Mouse (Mus musculus): ENCODE measurements at regions not wholly inside any gene's neighbourhood (a gene's known extent, or its start where the extent isn't known, plus 50 kb on each side); places are given as distances from the start of the nearest gene placed in this dataset.

DNA sequence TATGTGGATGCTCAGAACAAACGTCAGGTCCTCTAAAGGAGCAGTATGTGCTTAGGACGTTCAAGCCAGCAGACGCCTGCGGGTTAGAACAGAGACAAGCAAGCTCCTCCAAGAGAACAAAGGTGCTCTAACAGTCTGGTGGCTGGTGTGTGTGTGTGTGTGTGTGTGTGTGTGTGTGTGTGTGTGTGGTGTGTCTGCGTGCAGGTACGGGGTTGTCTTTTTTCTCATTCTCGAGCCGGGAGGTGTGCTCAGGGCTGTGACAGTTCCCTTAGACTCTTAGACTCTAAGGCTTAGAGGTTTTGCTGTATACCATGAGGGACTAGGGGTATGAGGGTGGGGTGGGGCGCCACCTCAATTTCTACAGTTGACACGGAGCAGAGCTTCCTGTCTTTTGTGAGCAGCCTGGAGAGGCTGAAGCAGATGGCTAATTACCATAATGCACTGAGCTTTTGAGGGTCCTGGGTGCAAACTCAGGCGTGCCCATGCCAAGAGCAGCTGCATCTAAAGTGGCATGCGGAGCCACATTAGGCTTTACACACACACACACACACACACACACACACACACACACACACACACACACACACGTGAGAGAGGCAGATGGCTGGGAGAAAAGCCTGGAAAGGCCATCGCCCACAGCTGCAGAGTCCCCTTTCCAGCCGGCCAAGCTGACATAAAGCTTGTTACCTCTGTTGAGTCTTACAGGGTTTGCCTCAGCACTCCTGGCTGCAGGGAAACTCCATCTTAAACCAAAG, 124.1 kb upstream of the Foxn2 start:
- TF ChIP-seq POLR2A (IDR thresholded peaks at IDR 0.05; ENCODE audit: borderline replicate concordance, extremely low read depth, insufficient read depth, insufficient read length, poor library complexity, severe bottlenecking) = no peak
- peak; percentile 95 for DNase-seq (ENCODE audit: low read depth)

GRCm38 (mm10) chr17:88317311-88317710, 123.2 kb upstream of the Foxn2 start:
- no peak for TF ChIP-seq POLR2A (IDR thresholded peaks at IDR 0.05; ENCODE audit: borderline replicate concordance, extremely low read depth, insufficient read depth, insufficient read length, poor library complexity, severe bottlenecking)
- no peak for TF ChIP-seq CTCF (IDR thresholded peaks at IDR 0.05; ENCODE audit: borderline replicate concordance, extremely low read depth, insufficient read depth, insufficient read length)
- DNase-seq (ENCODE audit: low read depth) = no peak

DNA sequence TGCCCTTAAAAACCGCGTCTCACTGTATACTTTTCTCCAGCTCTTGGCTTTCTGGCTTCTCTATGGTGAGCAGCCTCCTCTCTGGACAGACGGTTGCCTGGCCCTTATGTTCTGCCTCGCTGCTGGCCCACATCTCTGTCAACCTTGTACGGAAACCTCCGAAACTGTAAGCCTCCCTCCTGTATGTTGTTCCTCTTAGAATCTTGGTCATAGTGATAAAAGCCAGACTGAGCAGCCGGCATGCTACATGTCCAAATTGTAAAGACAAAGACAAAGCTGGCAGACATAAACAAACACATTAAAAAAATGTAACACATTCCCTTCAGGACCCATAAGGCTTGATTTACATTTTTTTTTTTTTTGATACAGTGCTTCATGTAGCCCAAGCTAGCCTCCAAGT, 122.7 kb upstream of the Foxn2 start:
- DNase-seq (ENCODE audit: low read depth) = peak; percentile 51
- TF ChIP-seq POLR2A (IDR thresholded peaks at IDR 0.05; ENCODE audit: borderline replicate concordance, extremely low read depth, insufficient read depth, insufficient read length, poor library complexity, severe bottlenecking) (no peak), CTCF (IDR thresholded peaks at IDR 0.05; ENCODE audit: borderline replicate concordance, extremely low read depth, insufficient read depth, insufficient read length) (no peak)

DNA sequence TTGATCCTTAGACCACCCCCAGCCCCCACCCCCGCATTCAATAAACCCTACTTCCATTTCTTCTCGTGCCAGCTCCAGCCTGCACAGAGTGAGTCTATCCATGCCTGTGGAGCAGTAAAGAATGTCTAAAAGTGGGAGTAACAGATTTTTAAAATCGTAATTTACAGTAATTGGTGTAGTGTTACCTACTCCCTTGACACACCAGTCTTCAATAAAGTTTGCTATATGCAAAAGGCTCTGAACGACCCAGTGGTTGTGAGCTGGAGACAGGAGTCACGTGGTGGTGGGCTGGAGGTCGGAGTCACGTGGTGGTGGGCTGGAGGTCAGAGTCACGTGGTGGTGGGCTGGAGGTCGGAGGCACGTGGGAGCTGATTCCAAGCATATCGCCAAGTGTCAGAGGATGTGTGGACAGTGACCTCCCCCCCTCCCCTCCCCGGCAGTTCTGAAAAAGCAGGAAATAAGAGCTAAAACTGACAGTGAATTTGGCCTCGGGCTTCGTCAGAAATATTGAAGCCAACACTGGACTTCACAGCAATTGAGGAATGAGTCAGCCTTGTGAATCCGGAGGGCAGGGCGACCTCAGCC, 122.2 kb upstream of the Foxn2 start:
- TF ChIP-seq CTCF (IDR thresholded peaks at IDR 0.05; ENCODE audit: borderline replicate concordance, extremely low read depth, insufficient read depth, insufficient read length) (no peak), POLR2A (IDR thresholded peaks at IDR 0.05; ENCODE audit: borderline replicate concordance, extremely low read depth, insufficient read depth, insufficient read length, poor library complexity, severe bottlenecking) (no peak)
- no peak for DNase-seq (ENCODE audit: low read depth)

GRCm38 (mm10) chr17:88318936-88319335, 121.6 kb upstream of the Foxn2 start:
- TF ChIP-seq POLR2A (IDR thresholded peaks at IDR 0.05; ENCODE audit: borderline replicate concordance, extremely low read depth, insufficient read depth, insufficient read length, poor library complexity, severe bottlenecking) (no peak), CTCF (IDR thresholded peaks at IDR 0.05; ENCODE audit: borderline replicate concordance, extremely low read depth, insufficient read depth, insufficient read length) (no peak)

GRCm38 (mm10) chr17:88320686-88321085, 119.8 kb upstream of the Foxn2 start:
- peak; percentile 80 for DNase-seq (ENCODE audit: low read depth)
- no peak for TF ChIP-seq CTCF (IDR thresholded peaks at IDR 0.05; ENCODE audit: borderline replicate concordance, extremely low read depth, insufficient read depth, insufficient read length)
- TF ChIP-seq POLR2A (IDR thresholded peaks at IDR 0.05; ENCODE audit: borderline replicate concordance, extremely low read depth, insufficient read depth, insufficient read length, poor library complexity, severe bottlenecking) = no peak

More at GRCm38 (mm10) chr17:88318936-88319335, 121.6 kb upstream of the Foxn2 start:
- no peak for DNase-seq (ENCODE audit: low read depth)

- DNase-seq (ENCODE audit: low read depth) = no peak
- no peak for TF ChIP-seq CTCF (IDR thresholded peaks at IDR 0.05; ENCODE audit: borderline replicate concordance, extremely low read depth, insufficient read depth, insufficient read length)
These were observed 115.1 kb upstream of the Foxn2 start for GRCm38 (mm10) chr17:88325326-88325909.

DNA sequence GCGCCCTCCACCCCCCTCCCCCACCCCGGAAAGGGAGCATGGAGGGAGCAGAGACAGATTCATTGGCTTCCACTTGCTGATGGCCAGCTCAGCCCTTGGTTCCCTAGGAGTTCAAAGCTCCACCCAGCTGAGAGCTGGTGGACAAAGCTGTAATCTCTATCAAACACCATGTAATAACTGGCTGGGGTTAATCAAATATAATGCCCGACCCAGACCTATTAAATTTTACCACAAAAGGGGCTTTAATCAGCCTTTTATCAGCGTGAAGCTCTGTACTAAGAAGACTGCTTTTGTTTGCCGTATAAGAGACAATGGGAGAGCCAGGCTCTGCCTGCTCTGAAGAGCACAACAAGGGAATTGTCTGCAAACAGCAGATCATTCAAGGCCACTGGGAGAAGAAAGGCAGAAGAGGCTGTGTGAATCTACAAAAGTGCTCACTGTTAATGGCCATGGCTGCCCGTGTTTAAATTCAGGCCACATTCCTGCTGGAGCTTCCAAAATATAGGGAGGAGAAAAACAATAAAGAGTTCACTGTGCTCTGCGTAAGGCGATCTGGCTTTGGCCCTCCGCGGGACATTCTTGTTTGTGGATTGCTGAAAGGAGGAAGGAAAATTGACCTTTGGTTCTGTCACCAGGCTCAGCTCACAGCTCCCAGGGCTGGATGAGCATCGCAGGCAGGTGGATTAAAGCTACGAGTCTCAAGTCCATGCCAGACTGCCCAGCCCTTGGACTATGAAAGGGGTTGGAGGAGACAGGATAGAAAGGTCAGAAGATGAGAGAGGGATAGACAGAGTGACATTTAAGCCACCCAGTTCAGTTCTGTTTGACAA, 114.4 kb upstream of the Foxn2 start:
- no peak for TF ChIP-seq CTCF (IDR thresholded peaks at IDR 0.05; ENCODE audit: borderline replicate concordance, extremely low read depth, insufficient read depth, insufficient read length)
- no peak for TF ChIP-seq POLR2A (IDR thresholded peaks at IDR 0.05; ENCODE audit: borderline replicate concordance, extremely low read depth, insufficient read depth, insufficient read length, poor library complexity, severe bottlenecking)
- peak; percentile 83 for DNase-seq (ENCODE audit: low read depth)

GRCm38 (mm10) chr17:88326740-88327123, 113.8 kb upstream of the Foxn2 start:
- DNase-seq (ENCODE audit: low read depth) = no peak
- TF ChIP-seq CTCF (IDR thresholded peaks at IDR 0.05; ENCODE audit: borderline replicate concordance, extremely low read depth, insufficient read depth, insufficient read length) = no peak
- TF ChIP-seq POLR2A (IDR thresholded peaks at IDR 0.05; ENCODE audit: borderline replicate concordance, extremely low read depth, insufficient read depth, insufficient read length, poor library complexity, severe bottlenecking) = no peak

DNA sequence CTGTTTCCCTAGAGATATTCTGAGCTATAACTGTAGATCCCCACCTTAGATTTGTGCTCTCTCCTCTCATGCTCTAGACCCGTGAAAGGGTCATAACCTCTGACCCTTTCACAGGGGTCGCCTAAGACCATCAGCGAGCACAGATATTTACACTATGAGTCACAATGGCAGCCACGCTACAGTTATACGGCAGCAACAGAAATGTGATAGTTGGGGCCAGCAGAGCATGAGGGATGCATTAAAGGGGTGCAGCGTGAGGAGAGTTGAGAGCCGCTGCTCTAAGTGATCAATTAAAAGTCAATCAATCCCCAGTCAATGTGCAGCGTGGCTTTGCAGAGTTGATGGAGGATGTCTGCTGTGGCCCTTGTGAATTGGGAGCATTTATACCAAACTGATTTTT, 112.7 kb upstream of the Foxn2 start:
- no peak for TF ChIP-seq POLR2A (IDR thresholded peaks at IDR 0.05; ENCODE audit: borderline replicate concordance, extremely low read depth, insufficient read depth, insufficient read length, poor library complexity, severe bottlenecking)
- TF ChIP-seq CTCF (IDR thresholded peaks at IDR 0.05; ENCODE audit: borderline replicate concordance, extremely low read depth, insufficient read depth, insufficient read length) = no peak
- no peak for DNase-seq (ENCODE audit: low read depth)

DNA sequence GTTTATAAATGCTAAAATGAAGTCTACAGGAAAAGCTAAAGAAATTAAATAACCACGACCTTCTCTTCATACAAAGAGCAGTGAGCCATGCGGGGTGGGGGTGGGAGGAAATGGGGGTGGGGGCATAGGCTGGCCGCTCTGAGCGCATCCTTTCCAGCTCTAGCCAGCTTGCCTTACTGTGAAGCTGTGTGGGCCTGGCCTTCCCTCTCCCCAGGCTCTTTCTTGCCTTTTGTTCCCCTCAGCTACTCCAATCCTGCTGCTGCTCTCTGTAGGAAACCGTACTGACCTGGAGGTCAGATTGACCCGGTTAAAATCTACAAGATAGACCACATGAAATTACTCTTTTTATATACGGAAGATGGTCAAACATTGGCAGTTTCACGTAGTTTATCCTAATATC, 111.7 kb upstream of the Foxn2 start:
- TF ChIP-seq CTCF (IDR thresholded peaks at IDR 0.05; ENCODE audit: borderline replicate concordance, extremely low read depth, insufficient read depth, insufficient read length) (no peak), POLR2A (IDR thresholded peaks at IDR 0.05; ENCODE audit: borderline replicate concordance, extremely low read depth, insufficient read depth, insufficient read length, poor library complexity, severe bottlenecking) (no peak)

More for the DNA sequence above, 111.7 kb upstream of the Foxn2 start:
- peak; percentile 49 for DNase-seq (ENCODE audit: low read depth)
